Mouse (Mus musculus): ENCODE results near the gene Fam81a. TPM values are rescaled to one million over a fixed set of nuclear protein-coding genes. Genes with fewer than 3 reads are reported as not detected.

The Fam81a gene
- polyA plus RNA-seq (2012; fragmentation: generic; extraction: Trizol) = under 1 TPM; 0.07 to 0.21 TPM

DNA sequence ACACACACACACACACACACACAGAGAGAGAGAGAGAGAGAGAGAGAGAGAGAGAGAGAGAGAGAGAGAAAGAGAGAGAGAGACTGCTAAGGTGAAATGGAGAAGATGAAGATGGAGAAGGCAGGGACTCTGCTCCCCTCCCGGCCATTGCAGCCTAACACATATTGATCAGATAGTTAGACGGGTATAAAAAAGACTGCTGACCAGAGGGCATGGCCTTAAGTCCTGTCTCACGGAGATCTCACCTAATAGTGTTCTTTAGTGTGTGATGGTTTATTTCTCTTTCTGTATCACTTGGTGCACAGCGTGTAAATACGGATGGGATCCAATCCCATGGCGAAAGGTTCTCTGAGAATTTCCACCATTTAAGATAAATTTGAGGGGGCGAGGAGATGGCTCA, at the start of gene Fam81a:
TSS of gene Fam81a (minus strand) at position 101 of the 400 bp plus-strand sequence.

Other genes with a start within 250 kb of the Fam81a start
- 10 to 100 TPM in 1 of 2 experiments, 1 to 10 TPM in 1; 7.3 to 44.8 TPM for gene Bnip2, start 153.1 kb downstream of the Fam81a start, polyA plus RNA-seq (2012; fragmentation: generic; extraction: Trizol)
- gene Gtf2a2, start 130.0 kb downstream of the Fam81a start, polyA plus RNA-seq (2012; fragmentation: generic; extraction: Trizol) = 10 to 100 TPM; 52.8 to 54.5 TPM
- gene Gcnt3, start 104.5 kb downstream of the Fam81a start, polyA plus RNA-seq (2012; fragmentation: generic; extraction: Trizol) = under 1 TPM; 0.04 to 0.13 TPM
- gene Myo1e, start 64.8 kb upstream of the Fam81a start, polyA plus RNA-seq (2012; fragmentation: generic; extraction: Trizol) = 10 to 100 TPM; 11.1 to 27.2 TPM

Data from C3H10T1/2 (cell line).